Mouse (Mus musculus) bone marrow, adult 2 months (tissue): ENCODE results near the gene Myo15.

Experiments
- CTCF ChIP-seq: fragments of 200-500 bp; IDR thresholded peaks from 2 replicates; pipeline ENCODE4 v1.5.1; 2011; ENCODE audit warnings: low read length, control low read depth; ENCODE audit not compliant: control insufficient read depth, insufficient read depth
- POLR2A ChIP-seq: fragments of 200-500 bp; IDR thresholded peaks from 2 replicates; pipeline ENCODE4 v1.6.1; 2011; ENCODE audit warnings: low read depth, mild to moderate bottlenecking, control low read depth, low read length, borderline replicate concordance; ENCODE audit not compliant: control insufficient read depth

- TF ChIP-seq POLR2A (no peak), CTCF (no peak)
Measured at GRCm38 (mm10) chr11:60540761-60541160, 71.6 kb downstream of the Myo15 start.
